Mouse (Mus musculus) adrenal gland, postnatal 36 days (tissue): ENCODE measurements around the gene Slco3a1. TPM values are rescaled to one million over a fixed set of nuclear protein-coding genes. Genes with fewer than 3 reads are reported as not detected.

Source experiments
- DNase-seq, 2 experiments: peaks; one replicate each; pipeline ENCODE4 v3.0.0; 2021; ENCODE audit warnings: mixed read lengths in 1 of 2
- long read RNA-seq, 2 experiments: library from polyadenylated mRNA; stranded (forward); transcript quantifications; one replicate each; pipeline ENCODE4 v2.0.0; 2021; ENCODE audit warnings: borderline sequencing depth in 2 of 2
- total RNA-seq, 2 experiments: library from RNA; stranded (reverse); gene quantifications; 2 replicates each; pipeline ENCODE4 v1.2.3; 2021

Slco3a1 gene
- 10 to 100 TPM; 26.8 to 34.7 TPM for total RNA-seq
- long read RNA-seq, experiment 1, full-length matches to known transcripts, result 41 of 68 reads
- long read RNA-seq, experiment 1, partial matches to known transcripts, result 9 of 68 reads
- long read RNA-seq, experiment 1, other reads (novel, unspliced or antisense), result 18 of 68 reads
- long read RNA-seq, experiment 2, full-length matches to known transcripts, result 15 of 21 reads
- long read RNA-seq, experiment 2, partial matches to known transcripts, result 1 of 21 reads
- long read RNA-seq, experiment 2, other reads (novel, unspliced or antisense), result 5 of 21 reads

GRCm38 (mm10) chr7:74554608-74555311 lies at the start of gene Slco3a1:
Gene Slco3a1, minus strand, starts transcription at chr7:74554780.
- peak; percentile 84 to 87 for DNase-seq

GRCm38 (mm10) chr7:74600996-74601395 lies 46.4 kb upstream of the Slco3a1 start:
- DNase-seq, result no peak

- DNase-seq, result no peak
Observed at GRCm38 (mm10) chr7:74579411-74579810, 24.8 kb upstream of the Slco3a1 start.

GRCm38 (mm10) chr7:74575678-74576077 lies 21.1 kb upstream of the Slco3a1 start:
- DNase-seq, result no peak

- peak; percentile 75 to 78 for DNase-seq
Observed at GRCm38 (mm10) chr7:74555416-74555815, 836 bp upstream of the Slco3a1 start.

- peak; percentile 67 to 76 for DNase-seq
Observed at GRCm38 (mm10) chr7:74554041-74554561, 479 bp downstream of the Slco3a1 start.

- DNase-seq, result no peak
Observed at GRCm38 (mm10) chr7:74553111-74553650, 1.4 kb downstream of the Slco3a1 start.

GRCm38 (mm10) chr7:74552546-74552945 lies 2.0 kb downstream of the Slco3a1 start:
- DNase-seq, result no peak

GRCm38 (mm10) chr7:74552000-74552358 lies 2.6 kb downstream of the Slco3a1 start:
- no peak for DNase-seq

GRCm38 (mm10) chr7:74551338-74551999 lies 3.1 kb downstream of the Slco3a1 start:
- no peak for DNase-seq

- no peak for DNase-seq
Observed at GRCm38 (mm10) chr7:74549686-74550085, 4.9 kb downstream of the Slco3a1 start.

GRCm38 (mm10) chr7:74549013-74549582 lies 5.5 kb downstream of the Slco3a1 start:
- no peak for DNase-seq

GRCm38 (mm10) chr7:74546691-74547090 lies 7.9 kb downstream of the Slco3a1 start:
- DNase-seq, result no peak

GRCm38 (mm10) chr7:74545498-74545990 lies 9.0 kb downstream of the Slco3a1 start:
- no peak for DNase-seq

GRCm38 (mm10) chr7:74544306-74544705 lies 10.3 kb downstream of the Slco3a1 start:
- DNase-seq, result no peak

GRCm38 (mm10) chr7:74541958-74542357 lies 12.6 kb downstream of the Slco3a1 start:
- no peak for DNase-seq

- DNase-seq, result no peak
Observed at GRCm38 (mm10) chr7:74540933-74541725, 13.5 kb downstream of the Slco3a1 start.

GRCm38 (mm10) chr7:74536186-74536585 lies 18.4 kb downstream of the Slco3a1 start:
- DNase-seq, result no peak

- DNase-seq, result no peak
Observed at GRCm38 (mm10) chr7:74531468-74532097, 23.0 kb downstream of the Slco3a1 start.

GRCm38 (mm10) chr7:74529877-74530276 lies 24.7 kb downstream of the Slco3a1 start:
- no peak for DNase-seq
